Mouse (Mus musculus) B cell, adult 67 days (primary cell): ENCODE measurements around the gene Kcnh7. TPM values are rescaled to one million over a fixed set of nuclear protein-coding genes. Genes with fewer than 3 reads are reported as not detected.

Source experiments
- total RNA-seq, 2 experiments: library from RNA; stranded (reverse); gene quantifications; 4 replicates each; pipeline ENCODE4 v1.2.4; 2023

Gene Kcnh7
- total RNA-seq: not detected

DNA sequence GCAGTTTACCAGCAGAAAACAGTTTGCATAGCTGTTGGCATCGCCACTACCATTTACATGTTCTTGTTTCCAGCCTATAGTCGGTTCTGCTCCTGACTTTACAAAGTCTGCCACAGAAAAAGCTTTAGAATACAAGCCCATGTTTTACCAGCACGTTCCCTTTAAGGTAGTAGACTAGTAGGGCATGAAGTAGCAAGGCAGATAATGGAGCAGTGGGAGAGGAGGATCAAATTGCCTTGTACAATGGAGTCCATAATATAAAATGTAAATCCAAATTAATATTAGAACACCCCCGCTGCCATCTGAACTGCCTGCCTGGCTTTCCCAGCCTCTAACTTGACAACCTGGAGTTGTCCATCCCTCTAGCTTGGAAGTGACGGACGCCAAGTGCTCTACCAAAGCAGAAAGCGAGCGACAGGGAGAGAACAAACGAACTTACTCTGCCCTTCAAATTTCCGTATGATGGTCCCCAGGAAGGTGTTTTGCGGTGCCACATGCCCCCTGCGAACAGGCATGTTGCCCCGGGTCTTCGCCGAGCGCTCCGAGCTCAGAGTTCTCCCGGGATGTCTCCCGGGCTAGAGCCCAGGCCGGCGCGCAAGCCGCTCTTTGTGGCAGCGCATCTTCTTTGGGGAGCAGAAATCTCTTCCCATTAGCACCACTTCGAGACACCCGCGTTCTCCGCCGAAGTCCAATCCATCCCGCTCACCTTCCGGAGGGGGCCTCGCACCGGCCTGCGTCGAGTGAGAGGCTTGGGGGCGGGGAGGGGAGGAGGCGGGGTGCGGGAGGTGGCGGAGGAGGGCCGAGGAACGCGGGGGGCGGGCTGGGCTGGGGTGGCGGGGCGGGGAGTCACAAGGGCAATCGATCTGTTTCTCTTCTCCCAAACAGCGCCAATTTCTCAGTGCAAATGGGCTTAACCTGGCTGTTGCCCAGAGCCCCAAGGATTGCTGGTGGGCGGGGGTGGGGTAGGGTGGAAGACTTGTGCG is at the start of gene Kcnh7:
Gene Kcnh7, minus strand, starts transcription at position 725 of the 983 bp plus-strand sequence.

DNA sequence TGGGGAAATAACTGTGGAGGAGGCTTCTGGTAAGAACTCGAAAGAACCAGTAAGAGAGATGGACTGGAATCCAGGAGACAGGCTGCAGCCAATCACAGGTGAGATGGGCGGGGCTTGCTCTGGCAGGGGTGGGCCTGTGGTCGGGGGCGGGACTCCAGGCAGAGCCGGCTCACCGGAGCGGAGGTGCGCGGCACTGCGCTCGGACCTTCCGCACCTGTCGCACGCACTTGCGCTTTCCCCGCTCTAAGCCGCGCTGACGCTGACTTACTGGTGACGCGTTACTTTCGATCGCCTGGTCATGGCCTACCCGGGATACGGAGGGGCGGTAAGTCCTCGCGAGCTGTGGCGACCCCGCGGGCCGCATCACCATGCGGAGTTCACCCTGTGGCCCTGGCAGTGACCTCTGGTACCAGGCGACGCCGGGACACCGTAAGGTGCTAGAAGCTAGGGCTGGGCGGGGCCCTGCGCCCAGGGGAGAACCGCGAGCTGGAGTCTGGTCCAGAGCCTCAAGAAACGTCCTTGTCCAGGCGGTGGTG is 519.9 kb downstream of the Kcnh7 start, which contains the start of gene Gca:
Gene Gca, plus strand, starts transcription at position 151 of the 536 bp plus-strand sequence.

DNA sequence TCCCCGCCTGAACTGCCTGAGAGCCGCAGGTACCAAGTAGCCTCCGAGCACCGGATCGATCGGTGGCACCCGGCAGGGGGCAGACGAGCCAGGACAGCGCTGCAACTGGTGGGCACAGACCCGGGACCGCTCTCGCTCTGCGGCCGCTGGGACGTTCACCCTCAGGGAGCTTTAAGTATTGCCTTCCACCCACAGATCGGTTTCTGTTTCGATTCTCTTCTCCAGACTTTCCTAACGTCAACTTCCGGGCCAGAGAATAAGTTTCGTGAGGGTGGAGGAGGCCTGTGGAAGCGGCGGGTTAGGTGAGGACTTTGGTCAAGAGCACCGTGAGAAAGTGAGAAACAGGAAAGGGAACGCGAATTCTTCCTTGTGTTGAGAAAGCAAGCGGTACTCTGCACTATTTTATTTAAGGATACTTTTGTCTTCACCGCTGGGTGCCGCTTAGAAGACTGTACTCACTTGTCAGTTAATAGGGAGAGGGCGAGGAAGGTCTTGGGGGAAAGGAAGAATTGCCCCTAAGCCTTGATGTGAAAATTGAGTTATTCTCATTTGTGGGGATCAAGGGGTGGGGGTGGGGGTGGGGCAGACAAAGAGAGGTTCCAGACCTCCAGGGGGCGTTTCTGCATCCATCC is 538.0 kb downstream of the Kcnh7 start, which contains the start of gene Ifih1:
Gene Ifih1, minus strand, starts transcription at position 242 of the 632 bp plus-strand sequence.

